Mouse (Mus musculus) embryonic facial prominence, embryonic 15.5 days (tissue): ENCODE measurements at regions not wholly inside any gene's neighbourhood (a gene's known extent, or its start where the extent isn't known, plus 50 kb on each side); places are given as distances from the start of the nearest gene placed in this dataset.

ENCODE experiments used
- ATAC-seq: fragments of 200-750 bp; cut with Nextera tagmentation; 2 replicates; pipeline ENCODE4 v1.8.0; 2017; ENCODE audit warnings: low read depth, moderate TSS enrichment; ENCODE audit not compliant: insufficient number of reproducible peaks, low FRiP score, low TSS enrichment
- H3K27ac ChIP-seq: fragments of 300-500 bp; sonication (generic); replicated peaks from 2 replicates; pipeline ENCODE4 v1.5.1; 2015; ENCODE audit warnings: mild to moderate bottlenecking, inconsistent platforms
- H3K27me3 ChIP-seq: fragments of 300-500 bp; sonication (generic); 2 replicates; pipeline ENCODE4 v1.6.1; 2015; ENCODE audit warnings: inconsistent platforms
- H3K36me3 ChIP-seq: fragments of 300-500 bp; sonication (generic); 2 replicates; pipeline ENCODE4 v1.6.1; 2015; ENCODE audit warnings: mild to moderate bottlenecking, inconsistent platforms
- H3K4me1 ChIP-seq: fragments of 300-500 bp; sonication (generic); 2 replicates; pipeline ENCODE4 v1.6.1; 2015; ENCODE audit warnings: inconsistent platforms
- H3K4me2 ChIP-seq: fragments of 300-500 bp; sonication (generic); replicated peaks from 2 replicates; pipeline ENCODE4 v1.6.1; 2015; ENCODE audit warnings: mild to moderate bottlenecking, inconsistent platforms
- H3K4me3 ChIP-seq: fragments of 300-500 bp; sonication (generic); replicated peaks from 2 replicates; pipeline ENCODE4 v1.5.1; 2015; ENCODE audit warnings: mild to moderate bottlenecking, inconsistent platforms
- H3K9ac ChIP-seq: fragments of 300-500 bp; sonication (generic); 2 replicates; pipeline ENCODE4 v1.6.1; 2015; ENCODE audit warnings: inconsistent platforms
- H3K9me3 ChIP-seq: fragments of 300-500 bp; sonication (generic); replicated peaks from 2 replicates; pipeline ENCODE4 v1.6.1; 2016; ENCODE audit warnings: inconsistent platforms
- WGBS: fragments of 180-500 bp; shearing (Covaris S2); methylation state at CpG from one replicate; pipeline ENCODE4 v1.1.7; 2015; 5-methylcytosine and 5-hydroxymethylcytosine counted together

DNA sequence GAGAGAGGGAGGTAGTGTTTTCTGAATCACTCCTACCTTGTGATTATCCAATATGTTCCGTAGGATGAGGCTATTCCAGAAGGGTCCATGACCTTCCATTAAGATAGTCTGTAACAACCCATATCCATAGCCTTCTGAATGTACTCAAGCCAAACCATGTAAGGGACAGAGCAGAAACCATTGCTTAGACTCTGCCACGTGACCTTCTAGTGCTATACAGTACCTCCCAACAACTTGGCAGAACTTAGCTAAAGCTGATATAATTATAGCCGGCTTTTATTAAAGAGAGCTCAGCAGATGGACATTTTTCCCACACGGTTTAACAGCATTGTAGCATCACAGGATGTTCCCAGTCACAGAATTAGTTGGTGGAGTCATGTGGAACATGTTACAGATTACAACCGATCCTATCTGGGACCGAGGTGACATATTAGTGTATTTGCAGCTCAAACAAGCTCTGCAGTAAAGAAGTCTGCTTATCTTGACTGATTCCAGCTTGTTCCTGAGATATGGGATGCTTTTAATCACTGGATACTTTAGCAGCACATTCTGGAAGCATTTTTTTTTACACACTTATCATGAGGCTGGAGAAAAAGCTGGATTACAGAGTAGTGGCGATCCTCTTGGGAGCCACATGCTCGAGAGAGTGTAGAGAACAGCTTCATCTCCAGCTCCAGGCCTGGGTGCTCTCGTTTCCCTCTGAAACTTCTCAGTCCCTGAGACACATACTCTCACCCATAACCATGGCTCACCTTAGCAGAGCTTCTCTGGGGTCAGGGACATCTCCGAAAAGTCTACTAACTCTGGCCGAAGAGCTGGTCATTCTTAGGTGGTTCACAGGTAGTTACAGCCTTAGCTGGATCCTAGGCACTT is 129.5 kb upstream of the Tmem72 start:
- H3K4me3 ChIP-seq, result no peak overlapping the region
- no peaks in the 10 kb centered on the region for H3K4me1 ChIP-seq
- H3K9ac ChIP-seq, result no peak overlapping the region
- no peaks in the 10 kb centered on the region for H3K36me3 ChIP-seq
- H3K27ac ChIP-seq, result no peak overlapping the region
- WGBS, result 73% methylated on average over 11 of the region's 11 CpGs
- no peak overlapping the region for H3K4me2 ChIP-seq
- H3K27me3 ChIP-seq, result no peaks in the 10 kb centered on the region
- H3K9me3 ChIP-seq, result no peaks in the 10 kb centered on the region
- ATAC-seq, result no peak

DNA sequence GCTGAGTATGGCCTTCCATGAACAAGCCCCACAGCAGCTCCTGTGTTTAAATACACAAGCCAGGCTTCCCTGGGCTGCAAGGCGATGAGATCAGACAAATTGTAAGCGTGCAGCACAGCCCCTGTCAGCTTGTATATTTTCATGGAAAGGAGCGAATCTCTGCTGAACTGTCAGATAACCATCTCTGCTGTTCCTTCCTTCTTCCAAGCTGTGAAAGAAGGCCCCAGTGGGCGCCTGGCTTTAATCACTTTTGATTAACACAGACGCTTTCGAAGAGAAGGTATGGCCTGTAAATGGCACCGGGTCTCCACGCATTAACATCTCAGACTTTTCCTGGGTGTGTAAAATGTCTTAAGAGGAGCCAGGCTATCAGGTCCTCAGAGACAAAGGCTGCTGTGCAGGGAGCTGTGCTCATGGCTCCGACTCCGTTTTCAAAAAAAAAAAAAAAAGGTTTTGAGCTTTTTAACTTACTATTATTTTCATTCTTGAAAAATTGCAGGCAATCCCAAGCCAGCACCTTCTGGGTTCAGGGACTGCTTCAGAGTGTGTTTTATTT is 131.9 kb upstream of the Tmem72 start:
- 46% methylated on average over 10 of the region's 10 CpGs for WGBS
- H3K9me3 ChIP-seq, result no peaks in the 10 kb centered on the region
- H3K9ac ChIP-seq, result no peak overlapping the region
- ATAC-seq, result no peak
- H3K36me3 ChIP-seq, result no peaks in the 10 kb centered on the region
- H3K27ac ChIP-seq, result no peak overlapping the region
- H3K27me3 ChIP-seq, result no peaks in the 10 kb centered on the region
- no peak overlapping the region for H3K4me2 ChIP-seq
- no peaks in the 10 kb centered on the region for H3K4me1 ChIP-seq
- no peak overlapping the region for H3K4me3 ChIP-seq

DNA sequence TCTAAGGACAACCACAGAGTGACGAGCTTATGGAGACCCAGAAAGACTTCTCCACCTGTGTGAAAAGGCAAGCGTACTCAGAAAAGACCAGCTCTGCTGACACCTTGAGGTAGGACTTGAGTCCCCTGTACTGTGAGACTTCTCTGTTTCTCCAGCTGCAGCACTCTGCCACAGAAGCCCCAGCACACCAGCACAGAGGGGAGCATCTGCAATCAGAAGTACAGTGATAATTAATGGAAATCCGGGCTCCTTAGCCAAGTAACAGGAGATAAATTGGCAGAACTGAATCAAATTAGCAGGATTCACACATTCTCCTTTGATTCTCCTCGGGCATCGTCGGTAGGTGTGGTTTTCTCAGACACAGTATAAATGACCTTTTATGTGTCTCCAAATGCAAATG is 137.3 kb upstream of the Tmem72 start:
- H3K36me3 ChIP-seq, result no peaks in the 10 kb centered on the region
- no peak for ATAC-seq
- no peaks in the 10 kb centered on the region for H3K27me3 ChIP-seq
- H3K9me3 ChIP-seq, result no peaks in the 10 kb centered on the region
- H3K4me3 ChIP-seq, result no peak overlapping the region
- peaks cover 5% of the 10 kb centered on the region; the same call in 1 of the 2 replicates for H3K4me1 ChIP-seq
- no peak overlapping the region for H3K27ac ChIP-seq
- no peak overlapping the region for H3K9ac ChIP-seq
- 64% methylated on average over 6 of the region's 6 CpGs for WGBS
- H3K4me2 ChIP-seq, result no peak overlapping the region

DNA sequence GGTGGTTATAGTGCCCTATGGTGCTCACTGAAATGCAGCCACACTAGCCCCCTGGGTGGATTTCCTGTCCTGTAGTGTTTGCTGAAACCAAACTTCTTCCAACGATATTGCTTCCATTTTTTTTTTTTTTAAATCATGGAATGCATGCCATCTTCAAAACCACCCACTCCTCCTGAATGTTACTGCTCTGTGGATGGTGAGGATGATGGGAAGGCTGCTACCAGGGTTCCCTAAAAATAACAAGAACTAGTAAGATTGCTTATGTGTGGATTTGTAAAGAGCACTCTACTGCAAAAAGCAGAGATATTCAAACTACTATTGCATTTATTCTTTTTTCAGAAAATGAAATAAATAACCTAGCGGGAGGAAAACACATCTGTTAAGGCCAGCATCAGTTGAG is 139.4 kb upstream of the Tmem72 start:
- ATAC-seq, result no peak
- no peaks in the 10 kb centered on the region for H3K27me3 ChIP-seq
- no peaks in the 10 kb centered on the region for H3K9me3 ChIP-seq
- no peak overlapping the region for H3K4me2 ChIP-seq
- H3K9ac ChIP-seq, result no peak overlapping the region
- 64% methylated on average over 2 of the region's 2 CpGs for WGBS
- no peak overlapping the region for H3K4me3 ChIP-seq
- H3K4me1 ChIP-seq, result peaks cover 5% of the 10 kb centered on the region; the same call in 1 of the 2 replicates
- no peak overlapping the region for H3K27ac ChIP-seq
- no peaks in the 10 kb centered on the region for H3K36me3 ChIP-seq

DNA sequence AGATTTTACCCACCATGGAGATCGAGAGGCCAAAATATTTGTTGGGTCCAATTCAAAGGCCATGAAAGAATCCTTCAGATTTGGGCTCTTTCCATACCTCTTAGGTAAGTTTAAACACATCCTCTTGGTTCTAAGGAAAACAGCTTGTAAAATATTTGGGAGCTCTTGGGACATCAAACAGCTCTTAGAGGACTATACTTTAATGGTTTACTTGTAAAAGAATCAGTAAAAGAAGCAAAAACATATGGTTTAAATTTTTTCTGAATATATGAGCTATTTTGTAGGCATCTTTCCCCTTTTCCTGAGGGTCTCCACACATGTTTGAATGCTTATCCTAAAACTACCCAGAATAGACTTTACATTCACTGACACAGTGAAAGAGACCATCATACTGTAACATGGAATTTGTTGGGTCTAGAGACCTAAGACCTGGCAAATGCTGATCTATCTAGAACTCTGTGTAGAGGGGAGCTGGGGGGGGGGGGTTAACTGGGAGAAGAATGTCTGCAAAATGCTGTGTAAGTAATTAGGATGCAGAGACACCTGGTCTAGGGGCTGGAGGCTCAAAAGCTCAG is 140.3 kb upstream of the Tmem72 start:
- Histone ChIP-seq H3K4me1 (peaks cover 5% of the 10 kb centered on the region; the same call in 1 of the 2 replicates), H3K4me2 (no peak overlapping the region), H3K27me3 (no peaks in the 10 kb centered on the region), H3K4me3 (no peak overlapping the region), H3K9ac (no peak overlapping the region), H3K9me3 (no peaks in the 10 kb centered on the region), H3K27ac (no peak overlapping the region), H3K36me3 (no peaks in the 10 kb centered on the region)
- WGBS, result 42% methylated on average over 1 of the region's 1 CpGs
- no peak for ATAC-seq

DNA sequence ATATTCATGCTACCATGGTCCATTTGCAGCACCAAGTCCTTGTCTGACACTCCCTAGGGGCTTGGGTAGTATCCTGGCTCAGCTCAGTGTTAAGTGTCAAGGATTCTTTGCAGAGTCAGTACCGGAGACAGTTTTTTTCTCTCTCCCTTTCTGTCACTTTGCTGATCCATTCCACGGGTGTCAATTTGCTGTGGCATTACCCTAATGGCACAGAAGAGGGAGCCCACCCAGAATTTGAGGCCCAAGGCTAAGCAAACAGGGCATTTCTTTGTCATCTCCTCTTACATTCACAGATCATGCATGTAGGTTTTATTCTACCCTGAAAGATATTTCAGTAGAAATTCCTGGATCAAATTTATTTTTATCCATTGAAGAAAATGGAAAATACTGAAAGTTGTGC is 146.4 kb upstream of the Tmem72 start:
- Histone ChIP-seq H3K36me3 (no peaks in the 10 kb centered on the region), H3K4me3 (no peak overlapping the region), H3K9me3 (no peaks in the 10 kb centered on the region), H3K27me3 (no peaks in the 10 kb centered on the region), H3K4me1 (no peaks in the 10 kb centered on the region), H3K9ac (no peak overlapping the region), H3K4me2 (no peak overlapping the region), H3K27ac (no peak overlapping the region)
- no peak for ATAC-seq
- 18% methylated on average over 2 of the region's 2 CpGs for WGBS

DNA sequence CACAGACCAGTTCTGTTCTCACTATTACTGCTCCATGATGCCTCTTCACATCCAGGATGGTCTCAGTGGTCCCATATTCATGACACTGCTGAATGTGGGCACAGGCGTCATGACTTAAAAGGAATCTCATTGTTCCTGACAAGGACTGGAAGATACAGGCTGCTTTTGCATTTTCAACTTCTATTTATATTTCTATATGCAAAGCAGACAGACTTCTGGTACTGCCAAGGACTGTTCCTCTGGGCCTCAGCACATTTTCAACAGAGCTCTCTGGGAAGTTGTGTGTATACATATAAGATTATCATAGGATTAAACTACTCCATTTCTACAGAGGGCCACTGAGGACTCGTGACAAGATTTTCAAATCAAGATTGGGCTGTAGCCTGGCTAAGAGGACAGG is 146.9 kb upstream of the Tmem72 start:
- H3K4me2 ChIP-seq, result no peak overlapping the region
- H3K27ac ChIP-seq, result no peak overlapping the region
- H3K4me1 ChIP-seq, result no peaks in the 10 kb centered on the region
- ATAC-seq, result no peak
- no peak overlapping the region for H3K9ac ChIP-seq
- no peak overlapping the region for H3K4me3 ChIP-seq
- H3K36me3 ChIP-seq, result no peaks in the 10 kb centered on the region
- WGBS, result 58% methylated on average over 2 of the region's 2 CpGs
- H3K9me3 ChIP-seq, result no peaks in the 10 kb centered on the region
- no peaks in the 10 kb centered on the region for H3K27me3 ChIP-seq

DNA sequence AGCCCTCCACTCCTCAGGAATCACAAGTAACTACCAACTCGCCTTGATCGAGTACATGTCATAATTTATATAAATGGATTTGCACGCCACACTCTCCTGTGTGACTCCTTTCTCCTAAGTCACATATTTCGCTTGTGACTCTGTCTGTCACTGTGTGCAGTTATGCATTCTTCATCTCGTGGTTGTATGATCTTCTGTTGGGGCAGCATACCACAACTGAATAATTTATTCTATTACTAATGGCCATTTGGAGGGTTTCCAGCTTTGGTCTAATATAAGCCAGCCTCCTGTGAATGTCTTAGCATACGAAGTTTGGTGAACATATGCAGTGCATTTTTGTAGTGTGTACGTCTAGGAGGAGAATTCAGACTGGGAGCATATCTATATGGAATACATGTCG is 176.6 kb upstream of the Tmem72 start:
- ATAC-seq, result no peak
- Histone ChIP-seq H3K27me3 (no peaks in the 10 kb centered on the region), H3K4me2 (no peak overlapping the region), H3K36me3 (no peaks in the 10 kb centered on the region), H3K9me3 (no peaks in the 10 kb centered on the region), H3K4me3 (no peak overlapping the region), H3K27ac (no peak overlapping the region), H3K4me1 (peaks cover 15% of the 10 kb centered on the region), H3K9ac (no peak overlapping the region)
- WGBS, result 45% methylated on average over 8 of the region's 8 CpGs

DNA sequence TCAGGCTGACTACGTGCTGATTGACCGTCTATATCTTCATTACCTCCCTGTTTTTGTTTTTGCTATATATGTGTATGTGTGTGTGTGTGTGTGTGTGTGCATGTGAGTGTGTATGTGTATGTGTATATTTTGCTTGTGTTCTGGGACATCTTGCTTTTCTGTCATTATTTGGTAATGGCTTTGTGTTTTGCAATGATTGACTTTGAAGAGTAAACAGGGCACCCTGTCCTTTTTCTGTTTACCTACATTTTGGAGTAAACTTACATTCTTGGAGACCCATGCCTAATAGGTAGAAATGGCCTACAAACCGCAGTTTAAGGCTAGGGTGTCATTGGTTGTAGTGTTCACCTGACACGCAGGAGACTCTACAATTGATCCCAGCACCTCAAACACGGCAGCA is 177.5 kb upstream of the Tmem72 start:
- ATAC-seq, result no peak

DNA sequence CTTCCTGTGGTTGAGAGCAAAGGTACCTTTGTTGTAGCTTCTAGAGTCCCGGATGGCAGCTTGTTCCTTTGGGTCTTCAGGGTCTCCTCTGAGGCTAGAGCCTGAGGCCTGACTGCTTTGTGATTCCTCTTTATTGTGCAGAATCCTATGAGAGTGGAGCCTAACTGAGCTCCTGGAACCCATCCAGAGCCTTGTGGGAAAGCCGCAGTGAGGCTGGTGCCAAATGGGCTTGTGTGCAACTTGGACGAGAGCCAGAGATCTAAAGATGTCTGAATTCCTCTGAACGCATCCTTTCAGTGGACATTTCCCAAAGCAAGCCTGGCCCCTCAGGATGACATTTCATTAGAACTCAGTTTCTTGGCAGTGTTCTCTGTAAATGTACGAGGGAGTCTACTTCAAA is 178.4 kb upstream of the Tmem72 start:
- peak; percentile 76; the same call in 1 of the 2 replicates for ATAC-seq
- 13% methylated on average over 5 of the region's 5 CpGs for WGBS

More for the DNA sequence above, 177.5 kb upstream of the Tmem72 start:
- Histone ChIP-seq H3K9ac (no peak overlapping the region), H3K27ac (0 out of 2 replicates have a peak overlapping the region, but pooled peaks have one; percentile 60), H3K27me3 (no peaks in the 10 kb centered on the region), H3K4me2 (no peak overlapping the region), H3K4me3 (no peak overlapping the region), H3K9me3 (no peaks in the 10 kb centered on the region), H3K4me1 (peaks cover 15% of the 10 kb centered on the region), H3K36me3 (no peaks in the 10 kb centered on the region)
- WGBS, result 90% methylated on average over 5 of the region's 5 CpGs

DNA sequence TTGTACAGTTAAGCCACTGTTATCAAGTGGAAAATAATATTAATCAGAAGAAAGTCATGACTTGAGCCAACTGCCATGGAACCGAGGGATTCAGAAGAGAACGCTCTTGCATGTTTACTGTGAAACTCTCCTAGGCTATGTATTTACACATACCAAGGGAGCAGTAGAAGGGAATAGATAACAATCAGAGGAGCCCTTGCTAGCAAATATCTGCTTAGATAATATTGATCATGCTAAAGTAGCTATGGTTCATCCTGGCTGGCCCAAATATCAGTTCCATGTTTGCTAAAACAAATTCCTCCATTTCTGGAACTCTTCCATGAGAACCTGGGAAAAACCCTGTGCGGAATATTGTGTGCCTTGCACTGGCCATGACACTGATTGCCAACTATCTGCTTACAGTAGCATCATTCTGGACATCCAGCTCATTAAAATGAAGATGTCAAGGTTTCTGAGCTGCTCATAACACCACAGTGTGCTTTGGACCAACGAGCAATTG is 179.5 kb upstream of the Tmem72 start:
- Histone ChIP-seq H3K9me3 (no peaks in the 10 kb centered on the region), H3K27ac (no peak overlapping the region), H3K4me2 (no peak overlapping the region), H3K4me3 (no peak overlapping the region), H3K36me3 (no peaks in the 10 kb centered on the region), H3K9ac (no peak overlapping the region), H3K4me1 (peaks cover 15% of the 10 kb centered on the region), H3K27me3 (no peaks in the 10 kb centered on the region)
- no peak for ATAC-seq
- 78% methylated on average over 4 of the region's 4 CpGs for WGBS

More for the DNA sequence above, 178.4 kb upstream of the Tmem72 start:
- peaks cover 15% of the 10 kb centered on the region for H3K4me1 ChIP-seq
- H3K27me3 ChIP-seq, result no peaks in the 10 kb centered on the region
- H3K4me2 ChIP-seq, result no peak overlapping the region
- H3K27ac ChIP-seq, result peak overlapping the region; percentile 60
- H3K36me3 ChIP-seq, result no peaks in the 10 kb centered on the region
- H3K9ac ChIP-seq, result no peak overlapping the region
- no peaks in the 10 kb centered on the region for H3K9me3 ChIP-seq
- H3K4me3 ChIP-seq, result no peak overlapping the region
